Mouse (Mus musculus): Measurements from ENCODE around the gene Cngb1. TPM values are rescaled to one million over a fixed set of nuclear protein-coding genes. Genes with fewer than 3 reads are reported as not detected.
"Not testable (repeated sequence)": the region's sequence is repeated elsewhere in the genome, so short reads cannot be mapped to it uniquely, and the experiment has no call there.

Gene Cngb1
- polyA plus RNA-seq, 1 experiment from 2014 or later = 0.94 TPM

DNA sequence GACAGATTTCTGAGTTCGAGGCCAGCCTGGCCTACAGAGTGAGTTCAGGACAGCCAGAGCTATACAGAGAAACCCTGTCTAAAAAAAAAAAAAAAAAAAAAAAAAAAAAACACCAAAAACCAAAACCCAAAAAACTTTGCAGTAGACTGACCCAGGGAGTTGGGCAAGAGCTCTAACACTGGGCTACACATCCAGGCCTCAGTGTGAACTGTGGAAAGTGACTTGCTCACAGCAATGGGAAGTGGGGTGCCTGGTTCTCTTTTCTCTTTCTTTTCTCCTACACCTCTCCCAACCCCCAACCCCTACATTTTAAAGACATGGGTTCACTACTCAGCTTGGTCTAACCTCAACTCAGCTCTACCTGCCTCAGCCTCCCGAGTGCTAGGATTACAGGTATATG lies 44.2 kb downstream of the Cngb1 start:
- no peak for ATAC-seq

DNA sequence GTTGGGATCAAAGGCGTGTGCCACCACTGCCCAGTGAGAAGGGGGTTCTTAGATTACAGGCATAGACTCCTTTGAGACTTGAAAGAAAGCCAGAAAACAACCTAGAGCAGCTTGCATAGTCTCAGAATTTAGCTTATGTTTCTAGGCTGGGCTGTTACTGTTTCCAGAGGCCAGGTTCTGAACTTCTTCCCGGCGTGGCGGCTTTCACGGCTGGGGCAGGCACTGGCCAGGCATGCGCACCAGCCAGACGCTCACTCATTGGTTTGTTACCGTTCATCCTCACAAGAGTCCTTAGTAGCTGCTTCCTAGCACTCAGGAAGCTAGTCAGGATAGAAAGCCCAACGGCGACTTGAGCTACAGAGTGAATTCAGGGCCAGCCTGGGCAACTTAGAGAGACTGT lies 50.8 kb downstream of the Cngb1 start:
- H3K9me3 ChIP-seq = no peaks in the 10 kb centered on the region
- no peak overlapping the region for H3K4me3 ChIP-seq (replicated peaks)
- no peak for ATAC-seq
- 84% methylated on average over 10 of the region's 10 CpGs for WGBS
- no peaks in the 10 kb centered on the region for H3K27me3 ChIP-seq (replicated peaks)
- no peak overlapping the region for H3K9ac ChIP-seq
- H3K36me3 ChIP-seq = no peaks in the 10 kb centered on the region
- H3K27ac ChIP-seq = no peak overlapping the region
- 0 out of 2 replicates have a peak, but pooled peaks cover 2% of the 10 kb centered on the region for H3K4me1 ChIP-seq (replicated peaks)
- no peak overlapping the region for H3K4me2 ChIP-seq (replicated peaks)

More for the DNA sequence above, 44.2 kb downstream of the Cngb1 start:
- H3K27ac ChIP-seq = no peak overlapping the region
- no peak overlapping the region for H3K4me2 ChIP-seq (replicated peaks)
- H3K36me3 ChIP-seq = no peaks in the 10 kb centered on the region
- no peaks in the 10 kb centered on the region for H3K9me3 ChIP-seq
- no peaks in the 10 kb centered on the region for H3K4me1 ChIP-seq (replicated peaks)
- no peaks in the 10 kb centered on the region for H3K27me3 ChIP-seq (replicated peaks)
- no peak overlapping the region for H3K9ac ChIP-seq
- no peak overlapping the region for H3K4me3 ChIP-seq (replicated peaks)
- WGBS = 79% methylated on average over 2 of the region's 2 CpGs

DNA sequence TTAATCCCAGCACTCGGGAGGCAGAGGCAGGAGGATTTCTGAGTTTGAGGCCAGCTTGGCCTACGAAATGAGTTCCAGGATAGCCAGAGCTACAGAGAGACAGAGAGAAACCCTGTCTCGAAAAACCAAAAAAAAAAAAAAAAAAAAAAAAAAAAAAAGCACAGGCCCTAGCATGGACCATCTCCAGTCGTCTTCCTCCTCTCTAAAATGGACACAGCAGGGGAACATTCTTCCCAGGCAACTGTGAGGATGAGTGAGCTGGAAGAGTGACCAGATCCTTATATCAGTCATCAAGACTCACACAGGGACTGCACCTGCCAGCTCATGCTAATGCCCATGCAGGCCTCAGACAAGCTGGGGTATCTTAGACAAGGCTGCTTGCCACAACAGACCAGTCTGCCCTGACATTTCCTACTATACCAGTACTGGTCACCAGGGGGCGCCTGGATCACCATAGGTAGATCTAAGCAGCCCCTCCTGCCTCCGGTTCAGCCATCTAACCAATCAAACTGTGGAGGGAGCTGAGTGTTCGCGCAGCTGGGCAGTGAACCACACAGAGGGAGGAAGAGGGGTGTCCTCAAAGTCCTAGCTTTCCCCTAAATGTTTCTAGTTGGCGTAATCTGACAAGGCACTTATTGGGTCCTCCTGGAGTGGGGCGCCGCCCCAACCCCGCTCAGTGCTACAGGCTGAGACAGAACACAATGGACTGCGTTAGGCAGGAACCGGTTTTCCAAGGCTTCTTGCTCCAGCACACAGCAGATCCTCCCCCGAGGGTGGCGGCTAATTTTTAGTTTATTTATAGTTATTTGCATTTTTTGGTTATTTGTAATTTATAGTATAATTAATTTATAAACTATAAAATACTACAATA lies 51.6 kb downstream of the Cngb1 start:
- no peaks in the 10 kb centered on the region for H3K27me3 ChIP-seq (replicated peaks)
- H3K27ac ChIP-seq = no peak overlapping the region
- peak overlapping the region; percentile 38 for H3K4me3 ChIP-seq (replicated peaks)
- H3K36me3 ChIP-seq = no peaks in the 10 kb centered on the region
- 20% methylated on average over 16 of the region's 16 CpGs for WGBS
- H3K4me2 ChIP-seq (replicated peaks) = peak overlapping the region; percentile 82
- ATAC-seq = peak; percentile 93
- 0 out of 2 replicates have a peak, but pooled peaks cover 2% of the 10 kb centered on the region for H3K4me1 ChIP-seq (replicated peaks)
- peak overlapping the region; percentile 36; the same call in 1 of the 2 replicates for H3K9ac ChIP-seq
- no peaks in the 10 kb centered on the region for H3K9me3 ChIP-seq

DNA sequence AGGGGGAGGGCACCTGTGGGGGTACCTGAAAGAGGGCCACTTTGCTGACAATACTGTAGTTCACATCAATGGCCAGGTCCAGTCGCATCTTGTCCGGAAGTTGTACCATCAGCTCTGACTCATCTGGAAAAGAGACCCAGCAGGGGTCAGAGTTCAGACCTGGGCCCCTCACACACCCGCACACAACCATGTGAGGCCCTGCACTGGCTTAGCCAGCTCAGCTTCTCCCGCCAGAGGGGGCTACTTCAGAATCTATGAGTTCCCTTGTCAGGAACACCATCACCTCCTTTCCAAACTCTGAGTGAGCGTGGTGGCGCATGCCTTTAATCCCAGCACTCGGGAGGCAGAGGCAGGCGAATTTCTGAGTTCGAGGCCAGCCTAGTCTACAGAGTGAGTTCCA lies 54.3 kb downstream of the Cngb1 start:
- Histone ChIP-seq H3K27me3 (replicated peaks) (no peaks in the 10 kb centered on the region), H3K4me1 (replicated peaks) (0 out of 2 replicates have a peak, but pooled peaks cover 2% of the 10 kb centered on the region), H3K9ac (no peak overlapping the region), H3K36me3 (no peaks in the 10 kb centered on the region), H3K27ac (no peak overlapping the region), H3K9me3 (no peaks in the 10 kb centered on the region), H3K4me3 (replicated peaks) (no peak overlapping the region), H3K4me2 (replicated peaks) (no peak overlapping the region)
- peak; percentile 29; the same call in 1 of the 2 replicates for ATAC-seq
- 67% methylated on average over 9 of the region's 9 CpGs for WGBS

DNA sequence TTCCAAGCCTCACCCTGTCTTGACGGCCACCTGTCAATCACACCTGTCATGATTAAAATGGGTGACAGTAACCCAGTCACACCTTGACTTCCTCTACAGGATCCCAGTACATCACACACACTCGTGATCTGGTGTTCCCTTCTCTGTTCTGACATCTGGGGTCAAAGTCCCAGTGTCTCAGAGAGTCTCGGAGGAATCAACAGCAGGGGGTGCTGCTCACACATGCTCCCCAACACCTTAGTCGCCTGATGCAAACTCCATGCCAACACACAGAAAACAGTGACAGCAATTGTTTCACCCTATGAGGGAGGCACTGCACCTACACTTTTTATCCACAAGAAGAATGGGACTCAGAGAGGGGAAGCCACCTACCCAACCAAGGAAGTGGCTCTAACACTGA lies 56.5 kb downstream of the Cngb1 start:
- peaks cover 5% of the 10 kb centered on the region; the same call in 1 of the 2 replicates for H3K4me1 ChIP-seq (replicated peaks)
- no peaks in the 10 kb centered on the region for H3K36me3 ChIP-seq
- no peaks in the 10 kb centered on the region for H3K9me3 ChIP-seq
- WGBS = 46% methylated on average over 4 of the region's 4 CpGs
- ATAC-seq = no peak
- no peaks in the 10 kb centered on the region for H3K27me3 ChIP-seq (replicated peaks)
- H3K4me3 ChIP-seq (replicated peaks) = no peak overlapping the region
- H3K27ac ChIP-seq = no peak overlapping the region
- H3K4me2 ChIP-seq (replicated peaks) = no peak overlapping the region
- H3K9ac ChIP-seq = no peak overlapping the region

DNA sequence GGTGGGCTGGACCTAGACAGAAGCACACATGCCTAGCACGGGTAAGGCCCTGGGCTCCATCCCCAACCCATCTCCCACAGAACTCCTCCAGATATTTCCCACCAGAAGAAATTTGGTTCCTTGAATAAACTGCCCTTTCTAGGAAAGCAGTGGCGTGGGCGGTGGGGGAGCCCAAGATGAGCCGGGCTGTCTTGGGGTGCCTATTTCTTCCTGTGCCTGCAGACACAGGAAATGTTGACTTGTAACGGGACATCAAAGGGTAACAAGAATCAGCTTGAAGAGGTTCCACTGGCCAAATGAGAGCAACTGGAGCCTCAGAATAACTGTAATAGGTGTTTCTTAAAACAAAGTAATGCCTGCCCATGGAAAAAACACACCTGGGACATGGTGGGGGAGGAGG lies 59.1 kb downstream of the Cngb1 start:
- no peak for ATAC-seq
- H3K9me3 ChIP-seq = no peaks in the 10 kb centered on the region
- WGBS = 79% methylated on average over 5 of the region's 5 CpGs

DNA sequence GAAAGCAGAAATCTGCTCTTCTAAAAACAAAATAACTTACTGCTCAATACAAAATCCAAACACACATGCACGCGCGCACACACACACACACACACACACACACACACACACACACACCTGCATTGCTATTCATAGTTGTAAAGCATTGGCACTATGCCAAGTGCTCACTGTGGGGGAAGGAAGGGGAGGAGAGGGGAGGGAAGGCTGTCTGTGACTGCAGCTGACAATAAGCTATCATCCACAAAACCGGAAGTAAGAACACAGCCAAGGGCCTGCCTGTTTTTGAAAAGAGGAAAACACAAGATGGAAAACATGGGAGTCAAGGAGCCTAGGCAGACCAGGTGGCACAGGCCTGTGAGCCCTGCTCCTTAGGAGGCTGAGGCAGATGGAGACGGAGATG lies 61.2 kb downstream of the Cngb1 start:
- no peak overlapping the region for H3K9ac ChIP-seq
- no peaks in the 10 kb centered on the region for H3K36me3 ChIP-seq
- H3K27ac ChIP-seq = peak overlapping the region; percentile 40; the same call in 1 of the 2 replicates
- WGBS = 42% methylated on average over 5 of the region's 5 CpGs
- no peak overlapping the region for H3K4me2 ChIP-seq (replicated peaks)
- ATAC-seq = peak; percentile 83
- no peaks in the 10 kb centered on the region for H3K27me3 ChIP-seq (replicated peaks)
- H3K4me1 ChIP-seq (replicated peaks) = peaks cover 13% of the 10 kb centered on the region; the same call in 1 of the 2 replicates
- H3K9me3 ChIP-seq = no peaks in the 10 kb centered on the region
- no peak overlapping the region for H3K4me3 ChIP-seq (replicated peaks)

More for the DNA sequence above, 59.1 kb downstream of the Cngb1 start:
- no peaks in the 10 kb centered on the region for H3K27me3 ChIP-seq (replicated peaks)
- no peak overlapping the region for H3K9ac ChIP-seq
- peaks cover 13% of the 10 kb centered on the region; the same call in 1 of the 2 replicates for H3K4me1 ChIP-seq (replicated peaks)
- H3K4me3 ChIP-seq (replicated peaks) = no peak overlapping the region
- H3K27ac ChIP-seq = no peak overlapping the region
- no peaks in the 10 kb centered on the region for H3K36me3 ChIP-seq
- no peak overlapping the region for H3K4me2 ChIP-seq (replicated peaks)

DNA sequence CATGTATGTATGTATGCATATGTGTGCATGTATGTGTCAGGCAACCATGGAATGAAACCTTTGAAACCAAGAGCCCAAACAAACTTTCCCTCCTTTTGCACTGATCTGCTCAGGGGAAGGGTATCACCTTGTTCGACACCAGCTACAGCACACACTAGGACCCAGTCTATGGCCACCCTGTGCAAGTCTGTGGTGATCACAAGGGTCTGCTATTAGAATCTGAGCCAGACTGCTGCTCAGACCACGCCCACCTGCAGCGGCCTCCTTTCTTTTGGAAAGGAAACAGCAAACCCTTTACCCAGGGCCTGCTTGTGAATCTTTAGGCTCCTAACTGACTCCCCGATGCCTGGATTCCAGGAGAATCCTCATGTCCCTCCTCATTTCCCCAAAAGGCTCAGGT lies 62.5 kb downstream of the Cngb1 start:
- H3K36me3 ChIP-seq = no peaks in the 10 kb centered on the region
- ATAC-seq = no peak
- WGBS = 68% methylated on average over 4 of the region's 4 CpGs
- no peaks in the 10 kb centered on the region for H3K27me3 ChIP-seq (replicated peaks)
- H3K4me3 ChIP-seq (replicated peaks) = no peak overlapping the region
- peaks cover 13% of the 10 kb centered on the region; the same call in 1 of the 2 replicates for H3K4me1 ChIP-seq (replicated peaks)
- H3K4me2 ChIP-seq (replicated peaks) = no peak overlapping the region
- H3K9ac ChIP-seq = no peak overlapping the region
- H3K27ac ChIP-seq = no peak overlapping the region
- H3K9me3 ChIP-seq = no peaks in the 10 kb centered on the region

DNA sequence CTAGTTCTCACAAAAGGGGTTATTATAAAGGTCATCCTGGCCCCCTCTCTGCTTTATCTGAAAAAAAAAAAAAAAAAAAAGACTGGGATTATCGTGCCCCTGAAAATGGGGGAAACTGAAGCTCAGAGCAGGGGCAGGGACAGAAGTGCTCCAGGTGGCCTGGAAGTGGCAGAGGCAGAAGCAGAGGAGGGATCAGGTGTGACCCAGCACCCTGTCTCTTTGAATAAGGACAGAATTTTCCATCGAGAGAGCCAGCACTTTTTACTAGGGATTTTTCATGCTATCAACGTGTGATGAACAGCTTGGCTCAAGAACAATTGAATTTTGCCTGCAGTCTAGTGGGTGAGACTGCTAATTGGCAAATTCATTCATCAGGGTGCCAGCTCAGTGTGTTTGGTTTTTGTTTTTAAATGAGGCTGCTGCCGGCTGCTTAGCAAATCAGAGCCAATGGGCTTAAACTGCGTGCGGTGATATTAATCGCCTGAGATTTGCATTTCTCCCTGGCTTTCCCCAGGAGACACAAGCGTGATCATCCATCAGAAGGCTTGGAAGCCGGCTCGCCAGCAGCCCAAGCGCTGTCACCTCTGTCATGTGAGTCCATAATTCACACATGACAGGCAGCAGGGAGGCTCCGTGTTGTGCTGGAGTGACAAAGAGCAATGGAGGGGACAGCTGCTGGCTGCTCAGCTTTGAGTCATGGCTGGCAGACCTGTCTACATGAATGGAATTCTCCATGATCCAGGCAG lies 63.4 kb downstream of the Cngb1 start:
- no peaks in the 10 kb centered on the region for H3K36me3 ChIP-seq
- peaks cover 13% of the 10 kb centered on the region; the same call in 1 of the 2 replicates for H3K4me1 ChIP-seq (replicated peaks)
- ATAC-seq = peak; percentile 45; the same call in 1 of the 2 replicates
- whole genome bisulfite sequencing = 44% methylated on average over 12 of the region's 12 CpGs
- no peak overlapping the region for H3K4me3 ChIP-seq (replicated peaks)
- no peak overlapping the region for H3K27ac ChIP-seq
- no peak overlapping the region for H3K4me2 ChIP-seq (replicated peaks)
- H3K9me3 ChIP-seq = no peaks in the 10 kb centered on the region
- H3K27me3 ChIP-seq (replicated peaks) = no peaks in the 10 kb centered on the region
- H3K9ac ChIP-seq = no peak overlapping the region

DNA sequence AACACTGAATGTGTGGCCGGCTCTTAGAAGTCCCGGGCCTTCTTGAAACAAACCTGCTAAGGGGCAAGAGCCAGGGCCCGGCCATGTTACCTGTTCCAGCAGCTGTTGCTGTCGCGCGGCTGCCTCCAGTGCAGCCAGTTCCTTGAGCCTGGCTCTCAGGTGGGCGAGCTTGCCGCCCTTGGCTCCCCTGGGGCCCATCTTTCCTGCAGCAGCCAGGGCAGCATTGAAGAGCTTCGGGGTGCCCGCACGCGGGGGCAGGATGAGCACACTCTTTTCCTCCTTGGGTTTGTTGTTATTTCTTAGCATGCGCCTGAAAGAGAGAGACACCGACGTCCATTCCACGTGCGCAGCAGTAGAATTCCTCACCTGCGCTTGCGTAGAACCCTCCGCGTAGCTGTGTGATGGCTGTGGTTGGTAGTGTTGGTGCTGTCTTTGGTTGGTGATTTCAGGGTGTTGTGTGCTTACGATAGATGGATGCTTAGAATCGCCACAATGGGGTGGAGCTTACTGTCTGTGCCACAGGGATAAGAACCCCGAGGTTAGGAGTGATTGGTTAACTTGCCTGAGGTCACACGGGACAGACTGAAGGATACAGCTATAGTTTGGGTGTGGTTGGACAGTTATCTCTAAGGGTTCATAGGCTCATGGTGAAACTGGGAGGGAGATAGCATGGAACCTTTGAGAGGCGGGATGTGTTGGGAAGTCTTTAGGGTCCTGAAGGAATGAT lies 64.1 kb downstream of the Cngb1 start:
- peaks cover 13% of the 10 kb centered on the region; the same call in 1 of the 2 replicates for H3K4me1 ChIP-seq (replicated peaks)
- 89% methylated on average over 26 of the region's 26 CpGs for WGBS
- H3K27ac ChIP-seq = no peak overlapping the region
- H3K4me2 ChIP-seq (replicated peaks) = no peak overlapping the region
- H3K36me3 ChIP-seq = no peaks in the 10 kb centered on the region
- no peaks in the 10 kb centered on the region for H3K9me3 ChIP-seq
- H3K9ac ChIP-seq = no peak overlapping the region
- no peak for ATAC-seq
- H3K4me3 ChIP-seq (replicated peaks) = no peak overlapping the region
- H3K27me3 ChIP-seq (replicated peaks) = no peaks in the 10 kb centered on the region

DNA sequence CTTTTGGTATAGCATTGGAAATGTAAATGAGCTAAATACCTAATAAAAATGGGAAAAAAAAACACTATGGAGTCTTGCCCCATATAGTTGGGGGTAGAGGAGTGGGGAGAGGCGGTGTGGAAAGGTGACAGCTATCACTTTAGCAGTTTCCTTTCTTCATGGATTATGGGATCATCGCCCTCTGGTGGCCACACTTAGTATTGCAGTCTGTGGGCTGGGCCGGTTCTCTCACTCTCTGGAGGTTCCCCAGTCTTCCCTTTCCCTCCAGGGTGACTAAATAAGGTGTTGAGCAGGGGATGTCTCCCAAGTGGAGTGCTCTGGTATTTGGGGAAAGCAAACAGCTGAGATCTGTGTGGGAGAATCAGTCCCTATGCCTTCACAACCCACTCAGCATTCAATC lies 70.7 kb downstream of the Cngb1 start:
- Histone ChIP-seq H3K36me3 (no peaks in the 10 kb centered on the region), H3K27me3 (replicated peaks) (no peaks in the 10 kb centered on the region), H3K9me3 (no peaks in the 10 kb centered on the region), H3K27ac (no peak overlapping the region), H3K9ac (no peak overlapping the region), H3K4me2 (replicated peaks) (no peak overlapping the region), H3K4me1 (replicated peaks) (no peaks in the 10 kb centered on the region), H3K4me3 (replicated peaks) (no peak overlapping the region)
- WGBS = 5% methylated on average over 3 of the region's 3 CpGs
- ATAC-seq = 0 out of 2 replicates have a peak, but pooled peaks have one; percentile 49

DNA sequence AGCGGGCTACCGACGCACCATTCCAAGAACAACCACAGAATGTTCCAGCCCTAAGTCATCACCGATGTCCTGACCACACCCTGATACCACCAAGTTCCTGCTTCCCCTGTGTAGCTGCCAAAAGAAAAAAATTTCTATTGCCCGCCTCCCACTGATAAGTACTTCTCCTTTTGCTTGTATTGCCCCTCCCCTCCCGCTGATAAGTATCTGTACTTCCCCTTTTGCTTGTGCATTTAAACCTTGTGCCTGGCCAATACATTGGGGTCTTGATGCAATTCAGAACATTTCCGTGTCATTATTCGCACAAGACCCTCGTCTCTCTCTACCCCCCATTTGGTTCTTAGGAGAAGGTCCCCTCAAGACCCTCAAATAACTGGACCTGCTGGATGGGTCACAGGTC lies 76.3 kb downstream of the Cngb1 start:
- not testable (repeated sequence) for ATAC-seq; H3K27me3 ChIP-seq (replicated peaks); H3K9ac ChIP-seq; H3K9me3 ChIP-seq; H3K4me2 ChIP-seq (replicated peaks); H3K4me1 ChIP-seq (replicated peaks); H3K36me3 ChIP-seq; H3K4me3 ChIP-seq (replicated peaks); H3K27ac ChIP-seq
- 90% methylated on average over 9 of the region's 9 CpGs for WGBS

All from intestine, embryonic 15.5 days (tissue).